Mouse (Mus musculus) olfactory bulb, adult 2 months (tissue): ENCODE results near the gene Pou5f1. TPM values are rescaled to one million over a fixed set of nuclear protein-coding genes. Genes with fewer than 3 reads are reported as not detected.

Experiments used
- H3K27ac ChIP-seq: fragments of 200-500 bp; 2 replicates; pipeline ENCODE4 v1.5.1; 2012; ENCODE audit warnings: low read depth, low read length; ENCODE audit not compliant: insufficient read depth
- H3K4me1 ChIP-seq: fragments of 200-500 bp; 2 replicates; pipeline ENCODE4 v1.6.1; 2012; ENCODE audit warnings: low read length; ENCODE audit not compliant: control insufficient read depth, insufficient read depth
- H3K4me3 ChIP-seq: fragments of 200-500 bp; 2 replicates; pipeline ENCODE4 v1.5.1; 2012; ENCODE audit warnings: mild to moderate bottlenecking, low read depth, low read length, moderate library complexity; ENCODE audit not compliant: insufficient read depth
- CTCF ChIP-seq: fragments of 200-500 bp; IDR thresholded peaks from 2 replicates; pipeline ENCODE4 v1.5.1; 2012; ENCODE audit warnings: low read depth, mild to moderate bottlenecking, low read length, moderate library complexity; ENCODE audit not compliant: insufficient read depth
- POLR2A ChIP-seq: fragments of 200-500 bp; IDR thresholded peaks from 2 replicates; pipeline ENCODE4 v1.6.1; 2012; ENCODE audit warnings: mild to moderate bottlenecking, low read depth, low read length, moderate library complexity; ENCODE audit not compliant: insufficient read depth
- WGBS: fragments of 180-500 bp; shearing (Covaris S2); methylation state at CpG from one replicate; pipeline ENCODE4 v1.1.7; 2018; 5-methylcytosine and 5-hydroxymethylcytosine counted together
- polyA plus RNA-seq: library from polyadenylated mRNA; stranded (reverse); fragments of >200 nt; gene quantifications from 2 replicates; pipeline ENCODE4 v1.2.4, GENCODE M21; 2012; ENCODE audit warnings: low replicate concordance; ENCODE audit not compliant: missing spikeins, insufficient read depth, insufficient read length

Pou5f1 gene
- polyA plus RNA-seq, 1 experiment, result not detected

- Histone ChIP-seq H3K4me1 (peaks cover 23% of the 10 kb centered on the region), H3K27ac (no peak overlapping the region), H3K4me3 (no peak overlapping the region)
- TF ChIP-seq POLR2A (no peak), CTCF (peak; percentile 81)
- 28% methylated on average over 6 of the region's 6 CpGs for whole genome bisulfite sequencing
Measured at GRCm38 (mm10) chr17:35544680-35545079, 38.9 kb downstream of the Pou5f1 start.

GRCm38 (mm10) chr17:35547465-35547864 is 41.6 kb downstream of the Pou5f1 start:
- Histone ChIP-seq H3K4me3 (no peak overlapping the region), H3K27ac (no peak overlapping the region), H3K4me1 (peaks cover 43% of the 10 kb centered on the region)
- TF ChIP-seq CTCF (no peak), POLR2A (no peak)
- WGBS, result 63% methylated on average over 2 of the region's 2 CpGs

GRCm38 (mm10) chr17:35548636-35549035 is 42.8 kb downstream of the Pou5f1 start:
- peak overlapping the region; percentile 58; the same call in 1 of the 2 replicates for H3K27ac ChIP-seq
- 51% methylated on average over 5 of the region's 5 CpGs for WGBS
- no peak overlapping the region for H3K4me3 ChIP-seq
- TF ChIP-seq CTCF, result no peak
- TF ChIP-seq POLR2A, result no peak
- H3K4me1 ChIP-seq, result peaks cover 32% of the 10 kb centered on the region

- H3K4me1 ChIP-seq, result peaks cover 29% of the 10 kb centered on the region
- no peak overlapping the region for H3K4me3 ChIP-seq
- H3K27ac ChIP-seq, result peak overlapping the region; percentile 86
- TF ChIP-seq POLR2A (no peak), CTCF (no peak)
- 11% methylated on average over 15 of the region's 15 CpGs for WGBS
Measured at GRCm38 (mm10) chr17:35549437-35550142, 43.8 kb downstream of the Pou5f1 start.

- Histone ChIP-seq H3K4me1 (peaks cover 29% of the 10 kb centered on the region), H3K4me3 (no peak overlapping the region), H3K27ac (peak overlapping the region; percentile 86)
- WGBS, result 94% methylated on average over 4 of the region's 4 CpGs
- TF ChIP-seq POLR2A (no peak), CTCF (no peak)
Measured at GRCm38 (mm10) chr17:35550143-35550494, 44.3 kb downstream of the Pou5f1 start.

- Histone ChIP-seq H3K4me1 (peaks cover 29% of the 10 kb centered on the region), H3K4me3 (no peak overlapping the region), H3K27ac (no peak overlapping the region; the same call in 1 of the 2 replicates)
- TF ChIP-seq POLR2A (no peak), CTCF (no peak)
- 71% methylated on average over 8 of the region's 8 CpGs for WGBS
Measured at GRCm38 (mm10) chr17:35550871-35551270, 45.1 kb downstream of the Pou5f1 start.

- 74% methylated on average over 10 of the region's 10 CpGs for WGBS
- no peak for TF ChIP-seq POLR2A
- no peak for TF ChIP-seq CTCF
- Histone ChIP-seq H3K4me3 (no peak within 1 kb of the TSS), H3K27ac (no peak within 1 kb of the TSS; the same call in 1 of the 2 replicates), H3K4me1 (peaks cover 29% of the 10 kb centered on the region)
Measured at GRCm38 (mm10) chr17:35551881-35552414, 46.1 kb downstream of the Pou5f1 start, which contains the start of gene Cdsn. Gene Cdsn, plus strand, starts transcription at chr17:35552128.

- WGBS, result 85% methylated on average over 5 of the region's 5 CpGs
- TF ChIP-seq POLR2A (no peak), CTCF (no peak)
- Histone ChIP-seq H3K4me3 (no peak overlapping the region), H3K4me1 (peaks cover 31% of the 10 kb centered on the region), H3K27ac (no peak overlapping the region)
Measured at GRCm38 (mm10) chr17:35554321-35554720, 48.5 kb downstream of the Pou5f1 start.

- 94% methylated on average over 18 of the region's 18 CpGs for WGBS
- TF ChIP-seq CTCF (no peak), POLR2A (no peak)
Measured at GRCm38 (mm10) chr17:35554761-35555397, 49.1 kb downstream of the Pou5f1 start.

More at GRCm38 (mm10) chr17:35554761-35555397, 49.1 kb downstream of the Pou5f1 start:
- Histone ChIP-seq H3K4me3 (no peak overlapping the region), H3K4me1 (peaks cover 25% of the 10 kb centered on the region), H3K27ac (no peak overlapping the region)
